Mouse (Mus musculus): ENCODE measurements around the gene Hebp2.
"Not testable (repeated sequence)": the region's sequence is repeated elsewhere in the genome, so short reads cannot be mapped to it uniquely, and the experiment has no call there.

Gene Hebp2

DNA sequence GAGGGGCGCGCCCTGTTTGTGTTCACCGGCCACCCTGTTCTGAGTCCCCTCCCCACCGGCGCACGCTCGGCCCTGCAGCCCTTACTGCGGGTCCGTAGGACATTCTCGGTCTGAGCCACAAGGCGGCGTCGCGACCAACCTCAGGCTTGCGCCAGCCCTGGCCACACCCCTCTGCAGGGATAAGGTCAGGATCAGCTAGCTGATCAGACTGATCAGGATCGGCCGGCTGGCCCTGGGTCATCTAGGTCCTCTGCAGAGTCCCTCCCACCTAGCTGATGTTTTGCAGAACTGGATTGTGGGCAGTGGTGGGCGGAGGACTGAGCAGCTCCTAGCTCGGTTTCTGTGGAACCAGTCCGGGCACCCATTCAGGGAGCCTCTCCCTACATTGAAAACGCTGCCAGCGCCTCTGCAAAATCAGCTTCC, at the start of gene Hebp2:
Hebp2 (minus strand) TSS at position 264 of the 423 bp plus-strand sequence.
- DNase-seq (ENCODE audit: low read depth, low spot score) = peak; percentile 84

DNA sequence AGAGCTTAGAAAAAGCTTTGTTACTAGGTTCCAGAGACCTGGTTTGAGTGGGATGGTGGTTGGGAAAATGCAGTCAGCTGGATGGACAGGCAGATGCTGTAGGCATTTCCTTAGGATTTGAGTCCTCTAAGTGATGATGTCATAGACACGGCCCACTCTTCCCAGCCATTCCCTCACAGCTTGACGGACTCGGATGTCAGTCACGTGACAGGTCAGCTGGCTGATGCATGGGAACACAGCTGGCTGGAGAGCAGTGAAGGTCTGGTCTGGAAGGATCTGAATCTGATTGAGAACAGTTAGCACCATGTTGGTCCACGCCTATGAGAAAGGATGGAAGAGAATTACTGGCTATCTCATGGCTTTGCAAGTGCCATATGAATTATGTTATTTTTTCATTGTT, 43.6 kb upstream of the Hebp2 start:
- DNase-seq (ENCODE audit: low read depth, low spot score) = no peak

DNA sequence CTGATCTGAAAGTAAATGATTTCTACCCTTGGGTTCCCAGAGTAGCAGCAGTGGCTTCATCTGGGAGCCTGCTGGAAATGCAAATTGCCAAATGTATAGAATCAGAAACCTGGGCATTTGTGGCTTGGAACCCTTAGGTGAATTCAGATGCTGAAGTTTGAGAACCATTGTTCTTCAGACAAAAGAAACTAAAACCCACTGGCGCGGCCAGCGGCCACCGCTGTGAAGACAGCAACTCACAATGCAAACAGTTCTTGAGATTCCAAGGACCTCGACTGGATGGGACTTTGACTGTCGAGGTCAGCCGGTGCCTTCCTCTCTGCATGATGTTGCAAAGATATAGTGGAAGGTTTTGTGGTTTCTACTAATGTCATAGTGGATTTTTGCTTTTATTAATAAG, 38.3 kb upstream of the Hebp2 start:
- DNase-seq (ENCODE audit: low read depth, low spot score) = no peak

DNA sequence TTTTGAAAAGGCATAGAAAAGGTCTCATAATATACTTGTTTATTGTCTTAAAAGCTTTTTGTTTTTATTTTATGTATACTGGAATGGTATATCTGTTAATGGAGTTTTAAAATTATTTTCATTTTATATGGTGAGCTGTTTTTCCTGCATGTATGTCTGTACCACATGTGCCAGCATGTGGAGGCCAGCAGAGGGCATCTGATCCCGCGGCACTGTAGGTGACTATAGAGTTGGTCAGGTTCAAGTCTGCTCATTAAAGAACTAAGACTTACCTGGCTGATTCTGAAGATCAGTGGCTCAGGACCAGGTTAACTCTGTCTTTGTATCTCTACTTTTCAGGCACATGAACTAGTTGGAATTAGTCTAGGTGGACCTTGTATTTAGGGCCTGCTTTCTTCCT, 26.7 kb upstream of the Hebp2 start:
- DNase-seq (ENCODE audit: low read depth, low spot score) = peak; percentile 27

DNA sequence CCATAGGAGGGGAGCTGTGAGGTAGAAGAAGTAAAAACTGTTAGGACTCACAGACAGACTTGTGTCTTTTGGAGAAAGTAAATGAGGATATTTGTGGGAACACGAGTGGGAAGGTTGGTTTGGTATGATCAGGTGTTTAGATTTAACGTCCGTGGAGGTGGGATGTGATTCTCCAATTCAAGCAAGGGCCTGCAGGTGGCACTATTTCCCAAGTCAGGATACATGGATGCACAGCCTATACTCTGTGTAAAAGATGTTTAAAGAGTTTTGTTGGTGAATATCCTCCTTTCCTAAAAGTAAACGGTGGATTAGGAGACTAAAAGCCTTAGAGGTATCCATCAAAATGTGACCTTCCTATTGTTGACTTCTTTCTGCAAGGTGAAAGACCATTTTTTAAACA, 17.1 kb upstream of the Hebp2 start:
- DNase-seq (ENCODE audit: low read depth, low spot score) = peak; percentile 65

DNA sequence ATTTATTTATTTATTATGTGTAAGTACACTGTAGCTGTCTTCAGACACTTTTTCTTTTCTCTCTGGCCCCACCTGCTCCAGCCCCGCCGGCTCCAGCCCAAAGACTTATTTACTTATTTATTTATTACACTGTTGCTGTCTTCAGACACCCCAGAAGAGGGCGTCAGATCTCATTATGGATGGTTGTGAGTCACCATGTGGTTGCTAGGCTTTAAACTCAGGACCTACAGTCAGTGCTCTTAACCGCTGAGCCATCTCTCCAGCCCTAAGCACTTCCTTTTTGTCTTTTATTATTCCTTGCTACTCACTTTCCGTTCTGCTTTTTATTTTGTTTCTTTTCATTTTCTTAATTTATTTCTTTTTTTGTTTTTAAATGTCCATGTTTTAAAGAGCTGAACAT, 15.6 kb upstream of the Hebp2 start:
- DNase-seq (ENCODE audit: low read depth, low spot score) = no peak

DNA sequence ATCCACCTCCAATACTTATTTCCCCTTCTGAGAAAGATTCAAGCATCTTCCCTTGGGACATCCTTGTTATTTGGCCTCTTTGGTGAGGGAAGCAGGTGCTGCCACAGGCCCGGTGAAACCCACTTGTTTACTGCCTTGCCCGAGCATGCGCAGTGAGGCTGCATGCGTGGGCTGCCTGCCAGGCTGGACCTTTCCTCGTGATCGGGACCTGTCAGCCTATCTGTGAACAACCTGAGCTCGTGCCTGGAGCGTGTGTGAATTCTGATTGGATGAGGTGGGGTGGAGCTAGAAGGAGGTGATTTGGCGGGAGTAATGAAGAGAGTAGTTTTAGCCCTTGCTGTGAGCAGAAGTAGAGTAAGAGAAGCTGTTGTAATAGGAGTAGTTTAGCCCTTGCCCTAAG, 13.2 kb upstream of the Hebp2 start:
- not testable (repeated sequence) for DNase-seq (ENCODE audit: low read depth, low spot score)

DNA sequence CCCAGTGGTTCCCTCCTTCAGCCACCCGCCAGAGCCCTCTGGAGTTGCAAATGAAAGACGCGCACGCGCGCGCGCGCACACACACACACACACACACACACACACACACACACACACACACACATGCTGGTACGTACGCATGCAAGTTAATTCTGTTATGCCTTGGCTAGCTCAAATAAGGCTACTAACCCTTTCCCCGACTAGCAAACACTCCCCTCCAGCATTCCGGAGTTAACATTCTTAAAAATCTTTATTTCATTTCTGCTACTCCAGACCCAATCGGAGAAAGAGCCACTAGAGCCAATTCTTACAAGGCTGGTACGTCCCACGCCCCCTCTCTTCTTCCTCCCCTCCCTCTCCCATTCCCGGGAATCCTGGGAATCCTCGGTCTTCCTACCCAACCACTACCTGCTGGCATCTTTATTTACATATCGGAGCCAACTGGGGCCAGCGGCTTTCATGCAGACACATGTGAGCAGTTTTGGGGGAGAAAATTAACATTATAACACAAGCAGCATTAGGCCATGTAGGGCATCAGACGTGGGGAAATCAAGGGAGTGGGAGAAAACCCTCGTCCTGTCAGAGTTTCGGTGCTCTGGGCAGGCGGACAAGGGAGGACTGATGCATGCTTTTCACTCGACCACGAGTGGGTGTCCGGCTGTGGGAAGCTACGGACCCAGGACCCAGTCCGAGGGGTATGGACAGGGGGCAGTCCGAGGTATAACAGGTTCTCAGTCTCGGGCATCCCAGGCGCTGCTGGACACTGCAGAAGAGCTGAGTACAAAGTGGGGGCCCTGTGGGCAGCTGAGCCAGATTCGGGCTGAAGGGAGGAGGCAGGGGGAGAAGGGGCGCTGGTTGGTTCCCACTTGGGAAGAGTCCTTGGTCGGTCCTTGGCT, 3.7 kb upstream of the Hebp2 start:
- DNase-seq (ENCODE audit: low read depth, low spot score) = peak; percentile 83

DNA sequence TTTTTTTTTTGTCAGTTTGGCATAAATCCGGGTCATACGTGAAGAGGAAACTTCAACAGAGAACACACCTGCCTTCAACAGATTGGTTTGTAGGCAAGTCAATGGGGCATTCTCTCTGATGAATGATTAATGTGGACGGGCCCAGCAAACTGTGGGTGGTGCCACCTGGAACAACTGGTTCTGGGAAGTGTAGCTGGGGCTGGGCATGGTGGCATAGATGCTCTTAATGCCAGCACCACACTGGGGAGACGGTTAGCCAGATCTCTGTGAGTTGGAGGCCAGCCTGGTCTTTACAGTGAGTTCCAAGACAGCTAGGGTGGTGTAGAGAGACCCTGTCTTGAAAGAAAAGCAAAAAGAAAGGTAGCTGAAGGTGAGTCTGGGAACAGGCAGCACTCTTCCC, 1.5 kb upstream of the Hebp2 start:
- DNase-seq (ENCODE audit: low read depth, low spot score) = no peak

DNA sequence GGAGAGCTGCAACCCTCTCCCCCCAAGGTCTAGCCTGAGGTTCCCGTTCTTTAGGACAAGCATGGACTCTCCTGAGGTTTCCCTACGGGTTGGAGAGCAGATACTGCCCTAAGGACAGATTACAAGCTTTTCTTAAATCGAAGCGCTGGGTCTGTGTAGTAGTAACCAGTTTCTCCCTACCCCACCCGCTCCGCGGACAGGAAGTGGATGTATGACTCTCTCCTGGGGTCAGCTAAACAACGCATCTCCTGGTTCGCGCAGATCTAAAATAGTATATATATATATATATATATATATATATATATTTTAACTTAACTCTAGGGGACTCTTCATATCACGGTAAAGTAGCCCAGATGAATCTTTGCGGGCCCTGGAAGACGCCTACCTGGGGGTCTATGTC, 567 bp downstream of the Hebp2 start:
- DNase-seq (ENCODE audit: low read depth, low spot score) = no peak

DNA sequence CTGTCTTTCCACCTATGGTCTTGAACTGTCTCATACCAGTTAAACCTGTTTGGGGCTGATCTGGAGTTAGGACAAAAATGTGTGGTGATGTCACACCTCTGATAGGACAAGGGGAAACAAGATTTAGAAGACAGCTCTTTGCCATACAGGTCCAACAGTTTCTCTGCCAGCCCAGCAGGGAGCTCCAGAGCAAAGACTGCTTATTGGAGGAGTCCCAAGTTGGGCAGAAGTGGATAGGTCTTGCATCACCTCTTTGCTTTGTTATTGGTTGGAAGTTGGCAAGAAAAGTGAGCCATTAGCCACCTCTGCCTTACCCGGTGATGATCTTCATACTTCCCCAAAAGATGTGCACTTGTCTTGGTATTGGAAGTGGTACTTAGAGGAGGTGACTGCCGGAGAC, 9.0 kb downstream of the Hebp2 start:
- DNase-seq (ENCODE audit: low read depth, low spot score) = no peak

DNA sequence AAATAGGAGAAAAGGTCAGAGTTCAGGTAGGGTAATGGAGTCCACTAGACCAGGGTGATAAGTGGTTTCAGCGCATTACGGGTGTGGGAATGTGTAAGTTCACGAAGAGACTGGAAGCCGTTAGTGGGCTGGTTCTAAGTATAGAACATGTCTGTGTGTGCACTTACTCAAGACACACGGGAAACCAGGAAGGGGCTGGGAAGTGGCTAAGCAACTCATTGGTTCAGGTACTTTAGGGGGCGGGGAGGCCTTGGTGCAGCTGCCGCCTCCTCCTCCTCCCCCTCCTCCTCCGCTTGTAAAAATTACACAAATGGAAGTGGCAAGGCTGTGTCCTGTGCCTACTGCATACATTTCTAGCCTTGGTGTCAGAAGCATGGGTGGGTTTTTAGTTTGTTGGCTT, 13.6 kb downstream of the Hebp2 start:
- no peak for DNase-seq (ENCODE audit: low read depth, low spot score)

DNA sequence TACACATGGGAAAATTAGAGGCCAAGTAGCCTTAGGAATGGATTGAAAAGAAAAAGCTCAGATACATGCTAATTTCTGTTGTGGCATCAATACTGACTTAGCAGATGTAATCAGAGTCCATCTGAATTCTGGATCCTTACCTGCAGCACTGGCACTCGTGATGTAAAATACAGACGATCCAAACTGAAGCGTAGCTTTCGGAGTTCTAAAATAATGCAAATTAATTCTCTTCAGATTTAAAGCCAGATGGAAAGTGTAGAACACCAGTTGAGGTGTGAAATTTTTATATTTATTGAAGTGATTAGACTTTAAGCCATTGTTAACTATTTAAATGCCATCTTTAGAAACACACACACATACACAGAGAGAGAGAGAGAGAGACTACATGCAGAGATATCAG, 15.7 kb downstream of the Hebp2 start:
- no peak for DNase-seq (ENCODE audit: low read depth, low spot score)

DNA sequence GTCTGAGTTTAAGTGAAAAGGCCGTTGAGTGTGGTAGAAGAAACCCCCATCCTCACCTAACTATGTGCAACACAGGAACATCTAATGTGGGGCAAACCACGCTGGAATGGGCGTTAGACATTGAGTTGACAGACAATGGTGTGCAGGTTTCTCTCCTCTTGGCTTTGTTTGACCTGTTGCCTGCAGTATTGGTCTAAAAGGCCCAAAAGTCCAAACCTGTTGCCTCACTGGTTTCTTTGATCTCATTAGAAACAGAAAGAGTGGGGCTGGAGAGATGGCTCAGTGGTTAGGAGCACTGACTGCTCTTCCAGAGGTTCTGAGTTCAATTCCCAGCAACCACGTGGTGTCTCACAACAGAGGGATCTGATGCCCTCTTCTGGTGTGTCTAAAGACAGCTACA, 16.7 kb downstream of the Hebp2 start:
- DNase-seq (ENCODE audit: low read depth, low spot score) = no peak

DNA sequence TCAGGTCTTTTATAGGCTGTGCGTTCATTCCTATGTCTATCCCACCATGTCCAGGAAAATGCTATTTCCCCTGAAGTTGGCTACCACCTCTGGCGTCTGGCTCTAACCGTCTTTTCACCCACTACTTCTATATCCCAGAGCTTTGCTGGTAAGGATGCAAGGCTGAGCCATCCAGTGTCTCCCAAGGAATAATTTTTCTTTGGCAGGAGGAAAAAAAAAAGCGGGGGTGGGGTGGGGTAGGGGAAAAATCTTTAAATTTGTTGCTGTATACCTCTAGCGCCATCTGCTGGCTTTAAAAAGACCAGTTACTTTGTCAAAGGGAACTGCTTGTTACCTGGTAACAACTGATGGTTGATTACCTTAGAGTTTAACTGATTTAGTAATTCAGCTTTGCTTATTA, 17.4 kb downstream of the Hebp2 start:
- peak; percentile 82 for DNase-seq (ENCODE audit: low read depth, low spot score)

DNA sequence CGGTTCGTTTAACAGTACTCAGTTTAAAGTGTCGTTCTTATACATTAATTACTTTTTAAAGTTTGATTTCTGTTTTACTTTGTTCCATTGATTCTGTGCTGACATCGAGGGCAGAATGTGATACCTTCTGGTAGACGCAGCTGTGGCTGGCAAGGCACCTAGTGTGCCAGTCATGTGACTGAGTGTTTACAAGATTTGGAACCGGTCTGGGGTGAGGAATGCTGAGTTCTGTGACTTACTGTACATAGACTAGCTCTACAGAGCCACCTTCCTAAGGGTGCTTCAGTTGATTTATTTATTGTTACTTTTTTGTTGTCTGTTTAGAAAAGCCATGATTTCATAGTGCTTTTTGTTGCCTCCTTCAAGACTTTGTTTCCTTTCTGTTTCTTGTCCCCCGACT, 18.1 kb downstream of the Hebp2 start:
- peak; percentile 62 for DNase-seq (ENCODE audit: low read depth, low spot score)

DNA sequence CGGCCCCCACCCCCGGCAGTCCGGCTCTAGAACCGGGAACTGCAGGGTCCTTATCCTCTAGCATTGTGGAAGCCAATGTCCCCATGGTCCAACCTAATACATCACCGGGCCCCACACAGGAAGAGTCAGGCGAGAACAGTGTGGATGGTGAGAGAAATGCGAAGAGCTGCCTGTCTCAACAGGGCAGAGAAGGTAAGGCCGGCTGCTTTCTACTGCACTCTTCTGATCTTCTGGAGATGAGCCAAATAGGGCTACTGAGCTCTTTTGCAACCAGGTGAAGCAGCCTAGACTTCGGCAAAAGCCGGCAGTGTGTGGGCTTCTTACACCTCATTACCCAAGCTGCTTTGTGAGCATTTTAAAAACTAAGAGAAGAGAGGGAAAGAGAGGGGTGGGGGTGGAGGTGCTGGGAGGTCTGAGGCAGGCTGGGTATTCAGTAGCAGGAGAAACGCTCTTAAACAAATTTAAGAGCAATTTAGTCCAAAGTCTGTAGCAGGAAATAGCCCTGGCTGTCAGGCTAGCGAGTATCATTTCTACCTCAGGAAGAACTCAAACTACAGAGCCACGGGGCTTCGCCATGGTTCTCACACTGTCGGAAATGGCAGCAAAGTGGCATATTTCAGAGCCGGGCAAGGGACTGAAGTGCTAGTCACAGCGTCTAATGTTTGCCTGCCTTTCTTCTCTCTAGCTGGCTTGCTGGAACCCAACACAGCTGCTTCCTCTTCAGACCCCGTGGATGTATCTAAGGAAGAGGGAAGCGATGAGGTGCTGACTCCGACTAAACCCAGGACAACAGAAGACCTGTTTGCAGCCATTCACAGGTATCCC, 18.8 kb downstream of the Hebp2 start:
- DNase-seq (ENCODE audit: low read depth, low spot score) = peak; percentile 82

DNA sequence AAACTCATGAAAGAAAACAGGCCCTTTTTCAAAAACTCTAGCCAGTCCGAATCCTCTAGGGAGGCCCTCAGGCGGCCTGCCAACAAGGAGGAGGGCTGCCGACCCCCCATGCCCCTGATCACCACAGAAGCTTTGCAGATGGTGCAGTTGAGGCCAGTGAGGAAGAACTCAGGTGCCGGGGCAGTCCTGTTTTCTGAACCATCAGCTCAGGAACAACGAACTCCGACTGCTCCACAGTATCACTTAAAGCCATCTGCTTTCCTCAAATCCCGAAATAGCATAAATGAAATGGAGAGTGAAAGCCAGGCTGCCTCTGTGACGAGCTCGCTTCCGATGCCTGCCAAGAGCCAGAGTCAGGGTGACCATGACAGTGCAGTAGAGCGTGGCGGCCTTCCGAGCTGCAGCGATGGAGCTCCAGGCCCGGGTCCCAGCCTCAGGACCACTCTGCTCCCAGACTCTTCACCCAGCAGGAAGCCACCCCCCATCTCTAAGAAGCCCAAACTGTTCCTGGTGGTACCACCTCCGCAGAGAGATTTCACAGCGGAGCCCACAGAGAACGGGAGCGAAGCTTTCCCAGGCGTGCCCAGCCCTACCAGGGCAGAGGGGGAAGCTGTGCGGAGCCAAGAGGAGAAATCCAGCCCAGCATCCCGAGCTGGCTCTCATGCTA, 19.6 kb downstream of the Hebp2 start:
- peak; percentile 90 for DNase-seq (ENCODE audit: low read depth, low spot score)

DNA sequence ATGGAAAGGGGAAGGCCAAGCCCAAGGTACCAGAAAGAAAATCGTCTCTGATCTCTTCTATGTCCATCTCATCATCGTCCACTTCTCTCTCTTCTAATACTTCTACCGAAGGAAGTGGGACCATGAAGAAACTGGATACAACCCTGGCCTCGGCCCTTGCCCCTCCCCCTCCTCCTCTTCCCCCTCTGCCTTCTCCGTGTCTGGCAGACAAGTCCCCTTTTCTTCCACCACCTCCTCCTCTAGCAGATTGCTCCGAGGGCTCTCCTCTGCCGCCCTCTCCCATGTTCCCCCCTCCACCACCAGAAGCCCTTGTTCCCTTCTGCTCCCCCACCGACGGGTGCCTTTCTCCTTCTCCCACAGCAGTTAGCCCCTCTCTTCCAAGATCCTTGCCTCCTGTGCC, 20.1 kb downstream of the Hebp2 start:
- no peak for DNase-seq (ENCODE audit: low read depth, low spot score)

DNA sequence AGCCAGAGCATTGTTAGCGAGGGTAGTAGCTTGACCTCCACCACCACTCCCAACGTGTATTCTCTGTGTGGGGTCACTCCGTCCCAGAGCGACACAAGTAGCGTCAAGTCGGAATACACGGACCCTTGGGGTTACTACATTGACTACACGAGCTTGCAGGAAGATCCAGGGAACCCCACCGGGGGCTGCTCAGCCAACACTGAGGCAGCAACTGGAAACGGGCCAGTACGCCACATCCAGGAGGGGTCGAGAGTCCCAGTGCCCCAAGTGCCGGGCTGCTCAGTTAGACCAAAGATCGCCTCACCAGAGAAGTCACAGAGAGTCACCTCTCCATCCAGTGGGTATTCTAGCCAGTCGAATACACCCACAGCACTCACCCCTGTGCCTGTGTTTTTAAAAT, 20.6 kb downstream of the Hebp2 start:
- no peak for DNase-seq (ENCODE audit: low read depth, low spot score)

DNA sequence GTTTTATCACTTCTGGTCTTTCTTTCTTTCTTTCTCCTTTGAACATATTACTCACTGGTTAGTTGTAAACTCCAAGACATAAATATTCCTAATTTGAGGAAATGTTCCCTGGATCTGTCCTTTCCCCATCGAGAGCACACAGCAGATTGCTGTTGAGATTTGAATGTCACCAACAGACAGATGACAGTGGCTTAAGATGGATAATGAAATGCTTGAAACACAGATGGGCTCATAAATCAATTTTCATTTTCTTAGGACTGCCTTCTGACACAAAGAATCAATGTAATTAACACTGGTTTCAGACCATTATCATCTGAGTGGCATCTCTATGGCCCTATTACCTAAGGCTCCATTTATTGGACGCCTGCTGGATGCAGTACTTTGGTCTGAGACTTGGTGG, 23.3 kb downstream of the Hebp2 start:
- no peak for DNase-seq (ENCODE audit: low read depth, low spot score)

DNA sequence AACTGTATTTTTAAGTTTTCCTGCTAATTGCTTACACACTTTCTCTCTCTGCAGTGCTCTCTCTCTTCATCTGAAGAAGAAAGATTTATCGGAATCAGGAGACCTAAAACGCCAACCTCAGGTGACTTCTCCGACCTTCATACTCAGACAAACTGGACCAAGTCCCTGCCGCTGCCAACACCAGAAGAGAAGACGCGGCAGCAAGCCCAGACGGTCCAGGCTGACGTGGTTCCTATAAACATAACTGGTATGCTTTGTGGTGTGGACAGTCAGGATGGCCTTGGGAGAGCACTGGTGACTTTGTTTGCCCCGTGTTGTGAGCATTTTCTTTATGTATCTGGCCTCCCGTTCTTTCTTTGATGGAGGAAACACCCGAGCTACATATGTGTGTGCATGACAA, 34.4 kb downstream of the Hebp2 start:
- DNase-seq (ENCODE audit: low read depth, low spot score) = no peak

Data from brain, adult 2 months (tissue).